Mouse (Mus musculus) heart, postnatal 0 days (tissue): Measurements from ENCODE around the gene Rabgap1l.

Experiments used
- CTCF ChIP-seq: IDR thresholded peaks from 2 replicates; pipeline ENCODE4 v1.5.1; 2016; ENCODE audit warnings: antibody characterized with exemption, control low read depth, low read depth
- EP300 ChIP-seq: IDR thresholded peaks from 2 replicates; pipeline ENCODE4 v1.6.1; 2016; ENCODE audit warnings: antibody characterized with exemption, low read depth

GRCm38 (mm10) chr1:160597369-160597768, 195.6 kb downstream of the Rabgap1l start:
- TF ChIP-seq CTCF (no peak), EP300 (no peak)
